Comparison of ENCODE assay signal across 8 mouse cellular contexts in the genomic region with DNA sequence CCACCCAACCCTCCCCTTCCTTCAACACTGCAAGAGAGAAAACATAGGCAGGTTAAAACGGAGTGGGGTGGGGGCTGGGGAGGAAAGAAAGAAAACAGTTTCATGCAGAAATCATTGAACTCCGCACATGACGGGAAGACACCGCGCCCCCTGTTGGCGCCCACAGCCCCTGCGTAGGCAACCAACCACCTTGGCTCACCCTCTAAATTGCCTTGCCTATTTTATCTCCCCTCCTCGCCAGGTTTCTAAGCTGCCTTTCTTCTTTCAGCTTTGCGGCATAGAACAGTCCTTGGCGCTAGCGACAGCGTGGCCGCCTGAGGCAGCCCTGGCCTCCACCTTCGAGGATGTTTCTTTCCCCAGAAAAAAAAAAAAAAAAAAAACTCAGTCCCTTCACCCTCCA.
DNase-seq lines count a peak whose midpoint lies in the region; ATAC-seq and TF ChIP-seq lines count a peak whose summit lies in the region.
"Had no signal": no experiment of that assay in that cellular context is flagged by ENCODE, and none has a peak within 500 bp of the region (broad histone marks: within the 10 kb centered on the region; RNA-seq: fewer than 3 reads in every experiment).

No protein-coding gene starts in this region.

- DNase-seq in CD4-positive helper T cell, adult 2 months (ENCODE audit: low read depth, low spot score): peak; percentile 4
- peak; percentile 28 for DNase-seq in Muller cell, postnatal 12 days (ENCODE audit: inconsistent ontology term)
- DNase-seq in hindbrain, embryonic 11.5 days (ENCODE audit: low spot score): peak; percentile 63
- peak; percentile 23 to 26 for DNase-seq in left cerebral cortex, adult 2 months (ENCODE audit: extremely low spot score in 1 of 2, low spot score in 2 of 2)

- H3K4me3 ChIP-seq in embryonic fibroblast, embryonic 13.5 days (ENCODE audit: insufficient read depth, low read length): no peak overlapping the region
- H3K4me3 ChIP-seq in hindbrain, embryonic 11.5 days (ENCODE audit: low read depth, low read length): no peak overlapping the region
- 0 out of 2 replicates have a peak overlapping the region, but pooled peaks have one; percentile 17 for H3K4me3 ChIP-seq in left cerebral cortex, adult 2 months
- H3K4me3 ChIP-seq in stomach, embryonic 14.5 days (ENCODE audit: low read depth, low read length): no peak overlapping the region
- H3K4me3 ChIP-seq: myocyte had no signal

- no peak overlapping the region for H3K4me2 ChIP-seq in hindbrain, embryonic 11.5 days (replicated peaks; ENCODE audit: low read depth, low read length)
- H3K4me2 ChIP-seq in stomach, embryonic 14.5 days (replicated peaks; ENCODE audit: low read depth, low read length): 0 out of 2 replicates have a peak overlapping the region, but pooled peaks have one; percentile 12

- 0 out of 2 replicates have a peak, but pooled peaks have one; percentile 45 for TF ChIP-seq CTCF in embryonic fibroblast, embryonic 13.5 days (IDR thresholded peaks at IDR 0.05; ENCODE audit: borderline replicate concordance, insufficient read depth, low read length)
- peak; percentile 49 for TF ChIP-seq CTCF in left cerebral cortex, adult 2 months (IDR thresholded peaks at IDR 0.05)

- no peak overlapping the region for H3K9ac ChIP-seq in hindbrain, embryonic 11.5 days (ENCODE audit: low read depth, low read length)
- no peak overlapping the region for H3K9ac ChIP-seq in stomach, embryonic 14.5 days (replicated peaks; ENCODE audit: low read depth, low read length)

- H3K27ac ChIP-seq in embryonic fibroblast, embryonic 13.5 days (ENCODE audit: insufficient read depth, low read length): no peak overlapping the region
- H3K27ac ChIP-seq in hindbrain, embryonic 11.5 days (ENCODE audit: low read depth, low read length): no peak overlapping the region
- H3K27ac ChIP-seq in left cerebral cortex, adult 2 months: no peak overlapping the region
- no peak overlapping the region for H3K27ac ChIP-seq in stomach, embryonic 14.5 days (ENCODE audit: low read length)

- H3K36me3 ChIP-seq in hindbrain, embryonic 11.5 days (ENCODE audit: control insufficient read depth, insufficient read depth, low read length): no peaks in the 10 kb centered on the region
- H3K36me3 ChIP-seq in stomach, embryonic 14.5 days (ENCODE audit: control insufficient read depth, insufficient read depth, low read length): no peaks in the 10 kb centered on the region

- H3K27me3 ChIP-seq in hindbrain, embryonic 11.5 days (ENCODE audit: control insufficient read depth, insufficient read depth, low read length): no peaks in the 10 kb centered on the region
- no peaks in the 10 kb centered on the region for H3K27me3 ChIP-seq in stomach, embryonic 14.5 days (ENCODE audit: control insufficient read depth, insufficient read depth, low read length)

- no peak for TF ChIP-seq POLR2A in embryonic fibroblast, embryonic 13.5 days (IDR thresholded peaks at IDR 0.05; ENCODE audit: low read depth, low read length)

- intact Hi-C loops in left cerebral cortex, adult 2 months (cut with DNase I): loop anchor here (2.0 to 10.0 kb wide), 3 partner anchors 96 to 433 kb away; no protein-coding TSS in a partner anchor

- H3K4me1 ChIP-seq in embryonic fibroblast, embryonic 13.5 days (ENCODE audit: control insufficient read depth, insufficient read depth, low read length): no peaks in the 10 kb centered on the region
- no peaks in the 10 kb centered on the region for H3K4me1 ChIP-seq in hindbrain, embryonic 11.5 days (replicated peaks; ENCODE audit: control insufficient read depth, insufficient read depth, low read length)
- H3K4me1 ChIP-seq in stomach, embryonic 14.5 days (ENCODE audit: control insufficient read depth, insufficient read depth, low read length): no peaks in the 10 kb centered on the region

- no peak for ATAC-seq in hindbrain, embryonic 11.5 days (ENCODE audit: low FRiP score)
- peak; percentile 77; the same call in 1 of the 2 replicates for ATAC-seq in megakaryocyte-erythroid progenitor cell, adult 5-6 weeks (replicated peaks; ENCODE audit: low FRiP score, low TSS enrichment, poor library complexity, severe bottlenecking)
- ATAC-seq in stomach, embryonic 14.5 days (ENCODE audit: insufficient number of reproducible peaks, insufficient read depth, low FRiP score, low read depth): no peak

- 16% methylated on average over 14 of the region's 14 CpGs for WGBS in hindbrain, embryonic 11.5 days
- 18% methylated on average over 14 of the region's 14 CpGs for WGBS in stomach, embryonic 14.5 days

- H3K9me3 ChIP-seq in hindbrain, embryonic 11.5 days (ENCODE audit: control insufficient read depth, low read length): no peaks in the 10 kb centered on the region
- no peaks in the 10 kb centered on the region for H3K9me3 ChIP-seq in stomach, embryonic 14.5 days (ENCODE audit: control insufficient read depth, low read depth, low read length)

Comparison
In these comparisons a context has a peak if more than half of its experiments do, and no peak if none do; other contexts are left out.
1. DNase-seq: peak in every context shown above with its lines; median percentile 63 in hindbrain, embryonic 11.5 days; 28 in Muller cell, postnatal 12 days; 24 in left cerebral cortex, adult 2 months; 4 in CD4-positive helper T cell, adult 2 months.